Mouse (Mus musculus): ENCODE results near the gene Selenbp2.
"Not testable (repeated sequence)": the region's sequence is repeated elsewhere in the genome, so short reads cannot be mapped to it uniquely, and the experiment has no call there.

DNA sequence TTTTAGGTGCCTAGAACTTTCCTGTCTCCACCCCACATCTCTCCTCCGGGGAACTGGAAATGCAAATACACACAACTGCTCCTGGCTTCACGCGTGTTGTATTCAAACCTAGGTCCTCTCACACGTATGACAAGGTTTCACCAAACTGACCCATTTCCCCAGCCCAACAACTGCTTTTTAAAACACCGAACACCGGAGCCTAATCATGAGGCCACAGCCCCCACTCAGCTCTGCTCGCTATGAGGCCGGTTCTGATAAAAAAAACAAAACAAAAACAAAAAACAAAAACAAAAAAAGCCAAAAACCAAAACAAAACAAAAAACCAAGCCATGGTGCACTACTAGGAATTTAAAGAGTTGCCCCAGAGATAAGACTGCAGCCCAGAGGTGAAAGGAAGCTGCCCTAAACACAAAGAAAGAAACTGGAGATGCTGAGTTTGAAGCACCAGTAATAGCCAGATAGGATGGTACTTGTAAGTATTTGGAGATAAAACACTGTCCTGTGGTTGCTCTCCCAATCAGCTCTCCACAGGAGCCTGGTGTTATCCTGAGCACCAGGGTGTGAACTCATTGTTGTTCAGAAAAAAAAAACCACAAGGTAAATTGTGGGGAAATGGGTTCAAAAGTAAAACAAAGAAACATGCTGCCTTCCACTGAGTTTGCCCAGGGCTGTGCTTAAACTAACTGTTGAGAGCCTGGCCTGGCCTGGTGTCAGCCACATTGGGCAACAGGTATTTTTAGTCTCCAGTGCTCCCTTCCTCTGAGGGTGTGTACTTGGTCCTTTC lies 7.2 kb upstream of the Selenbp2 start:
- not testable (repeated sequence) for TF ChIP-seq CTCF (IDR thresholded peaks at IDR 0.05; ENCODE audit: low read depth); EP300 (optimal IDR thresholded peaks at IDR 0.05)

Data from stomach, postnatal 0 days (tissue).